Mouse (Mus musculus): Measurements from ENCODE around the gene Meis3.

DNA sequence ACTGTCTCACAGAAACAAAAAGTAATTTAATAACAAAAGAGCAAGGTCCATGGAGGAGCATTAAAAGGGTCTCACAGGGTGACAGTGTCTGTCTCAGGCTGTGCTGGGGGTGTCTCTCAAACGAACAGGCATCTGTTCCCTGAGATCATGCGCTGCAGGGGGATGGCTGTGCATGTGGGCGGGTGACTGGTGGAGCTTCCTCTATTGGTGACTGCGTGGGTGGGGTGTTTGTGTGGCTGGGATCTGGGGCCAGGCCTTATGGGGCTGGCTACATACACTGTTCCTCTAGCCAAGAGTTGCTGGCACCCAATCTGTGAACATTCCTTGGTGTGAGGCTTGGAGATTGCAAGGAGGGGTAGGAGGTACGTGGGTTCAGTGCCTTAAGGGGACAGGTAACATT lies 25.6 kb upstream of the Meis3 start:
- TF ChIP-seq CTCF (IDR thresholded peaks at IDR 0.05; ENCODE audit: extremely low read depth, insufficient read length, insufficient replicate concordance, low read depth, low read length), result no peak
- TF ChIP-seq POLR2A (IDR thresholded peaks at IDR 0.05; ENCODE audit: low read depth, low read length), result no peak
